Mouse (Mus musculus) MEL (cell line): Measurements from ENCODE around the gene Gpr142.

Source experiments
- CTCF ChIP-seq, 3 experiments: IDR thresholded peaks in 2 of 3; conservative IDR thresholded peaks in 1 of 3; 2 replicates each; pipeline ENCODE4 v1.5.1; 2011 to 2012; ENCODE audit warnings: low read length in 3 of 3, low read depth in 2 of 3, mild to moderate bottlenecking in 2 of 3, improper control_type of control experiment in 1 of 3, inconsistent platforms in 1 of 3, mixed read lengths in 1 of 3, moderate library complexity in 1 of 3; ENCODE audit not compliant: control insufficient read depth in 1 of 3, insufficient read depth in 1 of 3, poor library complexity in 1 of 3, severe bottlenecking in 1 of 3
- EP300 ChIP-seq, 2 experiments: IDR thresholded peaks; 2 replicates each; pipeline ENCODE4 v1.6.1; 2011; ENCODE audit warnings: improper control_type of control experiment in 2 of 2, low read length in 2 of 2, low read depth in 1 of 2, mild to moderate bottlenecking in 1 of 2
- GATA1 ChIP-seq: IDR thresholded peaks from 2 replicates; pipeline ENCODE4 v1.6.1; 2011; ENCODE audit warnings: low read depth, low read length, improper control_type of control experiment
- MAX ChIP-seq: IDR thresholded peaks from 2 replicates; pipeline ENCODE4 v1.6.1; 2011; ENCODE audit warnings: low read length, improper control_type of control experiment
- POLR2A ChIP-seq, 2 experiments: IDR thresholded peaks; 2 replicates each; pipeline ENCODE4 v1.6.1; 2011 to 2012; ENCODE audit warnings: low read length in 2 of 2, mild to moderate bottlenecking in 2 of 2, control low read depth in 1 of 2, improper control_type of control experiment in 1 of 2, low read depth in 1 of 2, moderate library complexity in 1 of 2; ENCODE audit not compliant: control insufficient read depth in 1 of 2, insufficient read depth in 1 of 2, poor library complexity in 1 of 2
- POLR2AphosphoS5 ChIP-seq: IDR thresholded peaks from 2 replicates; pipeline ENCODE4 v1.6.1; 2012; ENCODE audit warnings: low read depth, borderline replicate concordance, mild to moderate bottlenecking, inconsistent platforms, low read length, moderate library complexity, mixed read lengths
- SIN3A ChIP-seq: IDR thresholded peaks from 2 replicates; pipeline ENCODE4 v1.6.1; 2012; ENCODE audit warnings: low read length, improper control_type of control experiment, inconsistent platforms
- TBP ChIP-seq: IDR thresholded peaks from 2 replicates; pipeline ENCODE4 v1.8.0; 2011; ENCODE audit warnings: low read depth, low read length, improper control_type of control experiment
- UBTF ChIP-seq: IDR thresholded peaks from 2 replicates; pipeline ENCODE4 v1.6.1; 2012; ENCODE audit warnings: low read depth, mild to moderate bottlenecking, inconsistent platforms, low read length, improper control_type of control experiment, moderate library complexity, borderline replicate concordance; ENCODE audit not compliant: insufficient read depth
- ZC3H11A ChIP-seq: IDR thresholded peaks from 2 replicates; pipeline ENCODE4 v1.6.1; 2012; ENCODE audit warnings: low read depth, mild to moderate bottlenecking, inconsistent platforms, low read length, improper control_type of control experiment

GRCm38 (mm10) chr11:114802540-114803267, 4.0 kb downstream of the Gpr142 start:
- TF ChIP-seq CTCF (IDR thresholded peaks at IDR 0.05 in 2 of 3, conservative IDR thresholded peaks at IDR 0.05 in 1 of 3; ENCODE audit: control insufficient read depth in 1 of 3, insufficient read depth in 1 of 3, low read depth in 2 of 3, low read length in 3 of 3, poor library complexity in 1 of 3, severe bottlenecking in 1 of 3) = no peak
- TF ChIP-seq EP300 (IDR thresholded peaks at IDR 0.05; ENCODE audit: low read depth in 1 of 2, low read length in 2 of 2) = no peak
- no peak for TF ChIP-seq UBTF
- TF ChIP-seq MAX = no peak
- TF ChIP-seq SIN3A = no peak
- no peak for TF ChIP-seq TBP
- no peak for TF ChIP-seq POLR2A (IDR thresholded peaks at IDR 0.05; ENCODE audit: control insufficient read depth in 1 of 2, insufficient read depth in 1 of 2, low read depth in 1 of 2, low read length in 2 of 2, poor library complexity in 1 of 2)
- no peak for TF ChIP-seq ZC3H11A
- no peak for TF ChIP-seq POLR2AphosphoS5
- TF ChIP-seq GATA1 = no peak
